13 mouse cellular contexts compared by ENCODE assay signal in genomic region chr2:105282407-105283077, GRCm38 (mm10). TPM values are rescaled to one million over a fixed set of nuclear protein-coding genes. Genes with fewer than 3 reads are reported as not detected.
DNase-seq lines count a peak whose midpoint lies in the region; ATAC-seq lines count a peak whose summit lies in the region.
"Had no signal": no experiment of that assay in that cellular context is flagged by ENCODE, and none has a peak within 500 bp of the region (broad histone marks: within the 10 kb centered on the region; RNA-seq: fewer than 3 reads in every experiment).

No protein-coding gene starts in this region.

- no peak for DNase-seq in forebrain, embryonic 11.5 days (ENCODE audit: low spot score)
- no peak for DNase-seq in forebrain, embryonic 10.5 days (ENCODE audit: extremely low spot score, low spot score)
- DNase-seq in lung, postnatal 25 days (ENCODE audit: low spot score) = no peak
- DNase-seq in thymus, postnatal 25 days = no peak
- no peak for DNase-seq in thymus, adult 18-20 months
- DNase-seq: adrenal gland, postnatal 25 days; kidney, adult 2 months had no signal

- H3K4me1 ChIP-seq in forebrain, embryonic 11.5 days (replicated peaks; ENCODE audit: control insufficient read depth, insufficient read depth, low read length) = no peaks in the 10 kb centered on the region
- peaks cover 5% of the 10 kb centered on the region for H3K4me1 ChIP-seq in forebrain, embryonic 10.5 days
- no peaks in the 10 kb centered on the region for H3K4me1 ChIP-seq in lung, embryonic 16.5 days (replicated peaks; ENCODE audit: control insufficient read depth, insufficient read depth, low read length)
- peaks cover 15% of the 10 kb centered on the region; the same call in 1 of the 2 replicates for H3K4me1 ChIP-seq in hindbrain, embryonic 15.5 days (replicated peaks)
- peaks cover 6% of the 10 kb centered on the region; the same call in 1 of the 2 replicates for H3K4me1 ChIP-seq in midbrain, embryonic 15.5 days
- H3K4me1 ChIP-seq: limb, embryonic 15.5 days had no signal

- no peaks in the 10 kb centered on the region for H3K9me3 ChIP-seq in forebrain, embryonic 11.5 days (ENCODE audit: control insufficient read depth, low read length)
- no peaks in the 10 kb centered on the region for H3K9me3 ChIP-seq in forebrain, embryonic 10.5 days
- H3K9me3 ChIP-seq in lung, embryonic 16.5 days (ENCODE audit: control insufficient read depth, low read length) = no peaks in the 10 kb centered on the region
- no peaks in the 10 kb centered on the region for H3K9me3 ChIP-seq in hindbrain, embryonic 15.5 days
- H3K9me3 ChIP-seq in midbrain, embryonic 15.5 days = no peaks in the 10 kb centered on the region
- H3K9me3 ChIP-seq: limb, embryonic 15.5 days had no signal

- H3K4me3 ChIP-seq in forebrain, embryonic 11.5 days (ENCODE audit: low read depth, low read length) = no peak overlapping the region
- no peak overlapping the region for H3K4me3 ChIP-seq in forebrain, embryonic 10.5 days
- H3K4me3 ChIP-seq in lung, embryonic 16.5 days (ENCODE audit: low read length) = no peak overlapping the region
- H3K4me3 ChIP-seq in hindbrain, embryonic 15.5 days = no peak overlapping the region
- no peak overlapping the region for H3K4me3 ChIP-seq in midbrain, embryonic 15.5 days
- H3K4me3 ChIP-seq: limb, embryonic 15.5 days had no signal

- H3K27me3 ChIP-seq in forebrain, embryonic 11.5 days (ENCODE audit: control insufficient read depth, insufficient read depth, low read length) = no peaks in the 10 kb centered on the region
- H3K27me3 ChIP-seq in forebrain, embryonic 10.5 days (ENCODE audit: poor library complexity, severe bottlenecking) = no peaks in the 10 kb centered on the region
- no peaks in the 10 kb centered on the region for H3K27me3 ChIP-seq in lung, embryonic 16.5 days (ENCODE audit: control insufficient read depth, insufficient read depth, low read depth, low read length)
- H3K27me3 ChIP-seq in hindbrain, embryonic 15.5 days = no peaks in the 10 kb centered on the region; the same call in 1 of the 2 replicates
- no peaks in the 10 kb centered on the region for H3K27me3 ChIP-seq in midbrain, embryonic 15.5 days (replicated peaks)
- H3K27me3 ChIP-seq: limb, embryonic 15.5 days had no signal

- no peak overlapping the region for H3K9ac ChIP-seq in forebrain, embryonic 11.5 days (ENCODE audit: low read length)
- H3K9ac ChIP-seq in lung, embryonic 16.5 days (ENCODE audit: low read length) = no peak overlapping the region
- H3K9ac ChIP-seq in hindbrain, embryonic 15.5 days = no peak overlapping the region
- no peak overlapping the region for H3K9ac ChIP-seq in midbrain, embryonic 15.5 days
- H3K9ac ChIP-seq: limb, embryonic 15.5 days had no signal

- 53% methylated on average over 6 of the region's 6 CpGs for WGBS in forebrain, embryonic 11.5 days
- 60% methylated on average over 6 of the region's 6 CpGs for WGBS in forebrain, embryonic 10.5 days
- WGBS in lung, embryonic 16.5 days = 36% methylated on average over 6 of the region's 6 CpGs
- 16% methylated on average over 6 of the region's 6 CpGs for WGBS in hindbrain, embryonic 15.5 days
- 29% methylated on average over 6 of the region's 6 CpGs for WGBS in midbrain, embryonic 15.5 days

- no peak overlapping the region for H3K4me2 ChIP-seq in forebrain, embryonic 11.5 days (ENCODE audit: low read depth, low read length, severe bottlenecking)
- no peak overlapping the region for H3K4me2 ChIP-seq in lung, embryonic 16.5 days (ENCODE audit: low read depth, low read length)
- H3K4me2 ChIP-seq in hindbrain, embryonic 15.5 days = 0 out of 2 replicates have a peak overlapping the region, but pooled peaks have one; percentile 0
- H3K4me2 ChIP-seq in midbrain, embryonic 15.5 days = no peak overlapping the region
- H3K4me2 ChIP-seq: limb, embryonic 15.5 days had no signal

- ATAC-seq in forebrain, embryonic 11.5 days (replicated peaks; ENCODE audit: low FRiP score) = 0 out of 2 replicates have a peak, but pooled peaks have one; percentile 44
- peak; percentile 61 for ATAC-seq in lung, embryonic 16.5 days (ENCODE audit: low read depth)
- ATAC-seq in hindbrain, embryonic 15.5 days (ENCODE audit: low FRiP score, low read depth) = peak; percentile 94
- peak; percentile 88 for ATAC-seq in midbrain, embryonic 15.5 days (replicated peaks)

- H3K36me3 ChIP-seq in forebrain, embryonic 11.5 days (ENCODE audit: control insufficient read depth, insufficient read depth, low read length) = no peaks in the 10 kb centered on the region
- no peaks in the 10 kb centered on the region for H3K36me3 ChIP-seq in forebrain, embryonic 10.5 days (replicated peaks)
- no peaks in the 10 kb centered on the region for H3K36me3 ChIP-seq in lung, embryonic 16.5 days (ENCODE audit: control insufficient read depth, insufficient read depth, low read length)
- H3K36me3 ChIP-seq in hindbrain, embryonic 15.5 days = no peaks in the 10 kb centered on the region
- no peaks in the 10 kb centered on the region for H3K36me3 ChIP-seq in midbrain, embryonic 15.5 days (replicated peaks)
- H3K36me3 ChIP-seq: limb, embryonic 15.5 days had no signal

- H3K27ac ChIP-seq in forebrain, embryonic 11.5 days (ENCODE audit: low read depth, low read length) = no peak overlapping the region
- no peak overlapping the region for H3K27ac ChIP-seq in forebrain, embryonic 10.5 days
- no peak overlapping the region for H3K27ac ChIP-seq in lung, embryonic 16.5 days (ENCODE audit: low read length)
- H3K27ac ChIP-seq in hindbrain, embryonic 15.5 days (replicated peaks) = peak overlapping the region; percentile 60
- H3K27ac ChIP-seq in midbrain, embryonic 15.5 days = no peak overlapping the region
- H3K27ac ChIP-seq: limb, embryonic 15.5 days; macrophage had no signal

RNA-seq across cellular contexts. Expression of gene Them7, which starts 58.4 kb away (rescaled TPM):
- polyA plus RNA-seq in forebrain, embryonic 11.5 days (2014; fragmentation: Nextera tagmentation; extraction: Ambion mirVana) = 0.16 TPM in 1 of 2 replicates, not detected in the other
- polyA plus RNA-seq in forebrain, embryonic 10.5 days (2016; fragmentation: Nextera tagmentation; extraction: Ambion mirVana) = 0.55 and 0.86 TPM in 2 replicates
- 0.13 TPM in 1 of 2 replicates, not detected in the other for polyA plus RNA-seq in lung, embryonic 16.5 days (2015; fragmentation: Nextera tagmentation; extraction: Ambion mirVana)
- 0.09 and 0.46 TPM in 2 replicates for polyA plus RNA-seq in hindbrain, embryonic 15.5 days (2015; fragmentation: Nextera tagmentation; extraction: Ambion mirVana)
- polyA plus RNA-seq in midbrain, embryonic 15.5 days (2015; fragmentation: Nextera tagmentation; extraction: Ambion mirVana) = not detected in 2 replicates
- polyA plus RNA-seq: C2C12, macrophage had no signal

Comparison
In these comparisons a context has a peak if more than half of its experiments do, and no peak if none do; other contexts are left out.
1. ATAC-seq: peak in every context shown above with its lines; median percentile 94 in hindbrain, embryonic 15.5 days; 88 in midbrain, embryonic 15.5 days; 61 in lung, embryonic 16.5 days; 44 in forebrain, embryonic 11.5 days.